ENCODE assay signal across 12 mouse cellular contexts in the genomic region with DNA sequence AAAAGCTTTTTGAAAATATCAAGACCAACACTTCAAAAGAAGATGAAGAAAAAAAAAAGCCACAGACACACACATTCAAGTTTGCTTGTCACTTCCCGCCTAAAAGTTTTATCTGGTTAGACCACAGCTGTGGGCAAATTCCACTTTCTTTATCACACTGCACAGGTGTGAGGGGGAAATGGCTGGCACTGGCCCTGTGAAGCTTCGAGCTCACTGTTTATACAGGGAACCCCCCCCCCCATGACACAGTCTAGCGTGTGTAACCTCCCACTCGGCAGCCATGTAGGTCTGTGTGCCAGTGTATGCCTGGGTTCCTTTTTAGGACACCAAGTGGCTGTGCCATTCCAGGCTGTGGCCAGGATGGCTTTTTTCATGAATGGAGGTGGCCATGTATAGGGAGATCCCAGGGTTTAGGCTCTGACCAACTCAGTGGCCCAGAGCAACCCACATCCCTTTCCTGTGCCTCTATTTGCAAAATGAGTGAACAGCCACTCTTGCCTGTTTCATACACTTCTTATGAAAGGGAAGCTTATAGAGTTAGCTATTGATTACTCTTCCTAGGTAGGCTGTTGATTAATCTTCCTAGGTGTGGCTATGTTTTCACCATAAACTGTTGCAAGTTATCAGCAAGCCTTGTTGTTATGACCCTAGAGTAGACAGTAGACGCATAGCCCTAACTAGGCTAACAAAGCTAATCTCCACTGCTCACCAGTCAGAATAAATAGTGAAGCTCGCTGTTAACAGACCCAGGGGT. TPM values are rescaled to one million over a fixed set of nuclear protein-coding genes. Genes with fewer than 3 reads are reported as not detected.
A peak's percentile ranks its signal among the peaks of the same experiment; 100 is the strongest.
DNase-seq lines count a peak whose midpoint lies in the region; ATAC-seq and TF ChIP-seq lines count a peak whose summit lies in the region.
"Had no signal": no experiment of that assay in that cellular context is flagged by ENCODE, and none has a peak within 500 bp of the region (broad histone marks: within the 10 kb centered on the region; RNA-seq: fewer than 3 reads in every experiment).

No protein-coding gene starts in this region.

- no peak overlapping the region for H3K27ac ChIP-seq in heart, embryonic 15.5 days
- H3K27ac ChIP-seq in embryonic facial prominence, embryonic 10.5 days (replicated peaks) = 0 out of 2 replicates have a peak overlapping the region, but pooled peaks have one; percentile 27
- H3K27ac ChIP-seq in gastrocnemius, adult 2 months = no peak overlapping the region
- no peak overlapping the region for H3K27ac ChIP-seq in forebrain, embryonic 13.5 days
- H3K27ac ChIP-seq: hindbrain, postnatal 0 days; limb, embryonic 12.5 days had no signal

- no peaks in the 10 kb centered on the region for H3K4me1 ChIP-seq in heart, embryonic 15.5 days (replicated peaks)
- no peaks in the 10 kb centered on the region for H3K4me1 ChIP-seq in embryonic facial prominence, embryonic 10.5 days
- H3K4me1 ChIP-seq in megakaryocyte, embryonic 14.5 days = peaks cover 79% of the 10 kb centered on the region
- H3K4me1 ChIP-seq in forebrain, embryonic 13.5 days = no peaks in the 10 kb centered on the region
- H3K4me1 ChIP-seq: limb, embryonic 12.5 days had no signal

- intact Hi-C loops in gastrocnemius, adult 2 months (cut with DNase I) = no loop called here

- peak overlapping the region; percentile 24; the same call in 1 of the 2 replicates for H3K4me2 ChIP-seq in heart, embryonic 15.5 days
- no peak overlapping the region for H3K4me2 ChIP-seq in forebrain, embryonic 13.5 days
- H3K4me2 ChIP-seq: limb, embryonic 12.5 days had no signal

- H3K9ac ChIP-seq in heart, embryonic 15.5 days = no peak overlapping the region
- no peak overlapping the region for H3K9ac ChIP-seq in forebrain, embryonic 13.5 days
- H3K9ac ChIP-seq: forebrain, postnatal 0 days; limb, embryonic 12.5 days had no signal

- H3K9me3 ChIP-seq in heart, embryonic 15.5 days (replicated peaks) = no peaks in the 10 kb centered on the region
- no peaks in the 10 kb centered on the region for H3K9me3 ChIP-seq in embryonic facial prominence, embryonic 10.5 days
- no peaks in the 10 kb centered on the region for H3K9me3 ChIP-seq in megakaryocyte, embryonic 14.5 days
- peaks cover 5% of the 10 kb centered on the region; the same call in 1 of the 2 replicates for H3K9me3 ChIP-seq in forebrain, embryonic 13.5 days (replicated peaks)
- H3K9me3 ChIP-seq: limb, embryonic 12.5 days had no signal

- H3K36me3 ChIP-seq in heart, embryonic 15.5 days = no peaks in the 10 kb centered on the region
- no peaks in the 10 kb centered on the region for H3K36me3 ChIP-seq in embryonic facial prominence, embryonic 10.5 days (replicated peaks)
- H3K36me3 ChIP-seq in megakaryocyte, embryonic 14.5 days (replicated peaks; ENCODE audit: low read length) = peaks cover 25% of the 10 kb centered on the region
- H3K36me3 ChIP-seq in forebrain, embryonic 13.5 days (ENCODE audit: poor library complexity, severe bottlenecking) = no peaks in the 10 kb centered on the region
- H3K36me3 ChIP-seq: limb, embryonic 12.5 days had no signal

- no peak for DNase-seq in heart, adult 9 months (ENCODE audit: low spot score in 2 of 2)
- no peak for DNase-seq in embryonic facial prominence, embryonic 10.5 days (ENCODE audit: low spot score)
- peak; percentile 69 to 73 for DNase-seq in thymus, postnatal 10 days (ENCODE audit: low spot score in 2 of 2)
- DNase-seq in urinary bladder, postnatal 36 days (ENCODE audit: low spot score in 2 of 2) = no peak
- no peak for DNase-seq in gastrocnemius, adult 2 months
- DNase-seq: forebrain, postnatal 0 days had no signal

- no peak for TF ChIP-seq CTCF in gastrocnemius, adult 2 months (IDR thresholded peaks at IDR 0.05)

- no peak for ATAC-seq in heart, embryonic 15.5 days (replicated peaks; ENCODE audit: insufficient number of reproducible peaks, insufficient read depth, low FRiP score, low read depth)
- no peak for ATAC-seq in forebrain, embryonic 13.5 days
- ATAC-seq: forebrain, postnatal 0 days; hindbrain, postnatal 0 days had no signal

- no peak overlapping the region for H3K4me3 ChIP-seq in heart, embryonic 15.5 days
- H3K4me3 ChIP-seq in embryonic facial prominence, embryonic 10.5 days = peak overlapping the region; percentile 15; the same call in 1 of the 2 replicates
- peak overlapping the region; percentile 91 for H3K4me3 ChIP-seq in megakaryocyte, embryonic 14.5 days (replicated peaks)
- no peak overlapping the region for H3K4me3 ChIP-seq in gastrocnemius, adult 2 months
- H3K4me3 ChIP-seq in forebrain, embryonic 13.5 days = no peak overlapping the region
- H3K4me3 ChIP-seq: limb, embryonic 12.5 days; myocyte had no signal

- 66% methylated on average over 6 of the region's 6 CpGs for WGBS in heart, embryonic 15.5 days
- WGBS in embryonic facial prominence, embryonic 10.5 days = 84% methylated on average over 6 of the region's 6 CpGs
- 77% methylated on average over 6 of the region's 6 CpGs for WGBS in forebrain, embryonic 13.5 days

- no peaks in the 10 kb centered on the region for H3K27me3 ChIP-seq in heart, embryonic 15.5 days
- no peaks in the 10 kb centered on the region for H3K27me3 ChIP-seq in embryonic facial prominence, embryonic 10.5 days (replicated peaks; ENCODE audit: low read depth, poor library complexity, severe bottlenecking)
- H3K27me3 ChIP-seq in megakaryocyte, embryonic 14.5 days (replicated peaks) = no peaks in the 10 kb centered on the region
- H3K27me3 ChIP-seq in forebrain, embryonic 13.5 days = no peaks in the 10 kb centered on the region
- H3K27me3 ChIP-seq: limb, embryonic 12.5 days had no signal

RNA-seq across cellular contexts. Expression of gene Hemgn, which starts 9.1 kb away (rescaled TPM):
- 1.1 and 3.5 TPM in 2 replicates for polyA plus RNA-seq in heart, embryonic 15.5 days (2015; fragmentation: Nextera tagmentation; extraction: Ambion mirVana)
- 9.9 and 13.6 TPM in 2 replicates for polyA plus RNA-seq in embryonic facial prominence, embryonic 10.5 days (2016; fragmentation: Nextera tagmentation; extraction: Ambion mirVana)
- polyA plus RNA-seq in megakaryocyte, embryonic 14.5 days (2012; ENCODE audit: insufficient read depth, low replicate concordance) = 5.5 and 13.1 TPM in 2 replicates
- not detected for total RNA-seq in gastrocnemius, adult 2 months (2021)
- 0.09 and 0.77 TPM in 2 replicates for polyA plus RNA-seq in forebrain, embryonic 13.5 days (2015; fragmentation: Nextera tagmentation; extraction: Ambion mirVana)
- total RNA-seq: forebrain, postnatal 0 days; hindbrain, postnatal 0 days had no signal
- polyA plus RNA-seq: forebrain, postnatal 0 days; hindbrain, postnatal 0 days; myocyte had no signal

RNA-seq across cellular contexts. Expression of gene Trmo, which starts 15.0 kb away (rescaled TPM):
- polyA plus RNA-seq in heart, embryonic 15.5 days (2015; fragmentation: Nextera tagmentation; extraction: Ambion mirVana) = 7.8 and 8.7 TPM in 2 replicates
- polyA plus RNA-seq in embryonic facial prominence, embryonic 10.5 days (2016; fragmentation: Nextera tagmentation; extraction: Ambion mirVana) = 12.3 and 12.7 TPM in 2 replicates
- 1.5 and 3.7 TPM in 2 replicates for polyA plus RNA-seq in megakaryocyte, embryonic 14.5 days (2012; ENCODE audit: insufficient read depth, low replicate concordance)
- 1 to 10 TPM; 2.8 to 3.0 TPM for total RNA-seq in gastrocnemius, adult 2 months (2021)
- 11.1 and 11.4 TPM in 2 replicates for polyA plus RNA-seq in forebrain, embryonic 13.5 days (2015; fragmentation: Nextera tagmentation; extraction: Ambion mirVana)

RNA-seq across cellular contexts. Expression of gene Anp32b, which starts 46.5 kb away (rescaled TPM):
- 140 and 162 TPM in 2 replicates for polyA plus RNA-seq in heart, embryonic 15.5 days (2015; fragmentation: Nextera tagmentation; extraction: Ambion mirVana)
- polyA plus RNA-seq in embryonic facial prominence, embryonic 10.5 days (2016; fragmentation: Nextera tagmentation; extraction: Ambion mirVana) = 427 and 431 TPM in 2 replicates
- 638 and 1,212 TPM in 2 replicates for polyA plus RNA-seq in megakaryocyte, embryonic 14.5 days (2012; ENCODE audit: insufficient read depth, low replicate concordance)
- total RNA-seq in gastrocnemius, adult 2 months (2021) = 10 to 100 TPM; 62.7 to 65.8 TPM
- 210 and 214 TPM in 2 replicates for polyA plus RNA-seq in forebrain, embryonic 13.5 days (2015; fragmentation: Nextera tagmentation; extraction: Ambion mirVana)

Comparison
In these comparisons a context has a peak if more than half of its experiments do, and no peak if none do; other contexts are left out.
1. H3K4me3 ChIP-seq: peak in embryonic facial prominence, embryonic 10.5 days (single experiment) and megakaryocyte, embryonic 14.5 days (single experiment); none in heart, embryonic 15.5 days (single experiment), gastrocnemius, adult 2 months (single experiment) and forebrain, embryonic 13.5 days (single experiment).
2. DNase-seq: peak in thymus, postnatal 10 days (2 of 2); none in heart, adult 9 months (0 of 2), embryonic facial prominence, embryonic 10.5 days (single experiment), urinary bladder, postnatal 36 days (0 of 2) and gastrocnemius, adult 2 months (single experiment).